Mouse (Mus musculus) cortical plate, adult 2 months (tissue): Measurements from ENCODE around the gene Sox6.

Source experiments
- CTCF ChIP-seq: fragments of 200-500 bp; IDR thresholded peaks from 2 replicates; pipeline ENCODE4 v1.5.1; 2011; ENCODE audit warnings: mild to moderate bottlenecking, control low read depth, low read length; ENCODE audit not compliant: insufficient read depth; ENCODE audit errors: extremely low read depth
- POLR2A ChIP-seq: fragments of 200-500 bp; IDR thresholded peaks from 2 replicates; pipeline ENCODE4 v1.6.1; 2011; ENCODE audit warnings: mild to moderate bottlenecking, low read length, control low read depth; ENCODE audit not compliant: insufficient read depth; ENCODE audit errors: extremely low read depth

DNA sequence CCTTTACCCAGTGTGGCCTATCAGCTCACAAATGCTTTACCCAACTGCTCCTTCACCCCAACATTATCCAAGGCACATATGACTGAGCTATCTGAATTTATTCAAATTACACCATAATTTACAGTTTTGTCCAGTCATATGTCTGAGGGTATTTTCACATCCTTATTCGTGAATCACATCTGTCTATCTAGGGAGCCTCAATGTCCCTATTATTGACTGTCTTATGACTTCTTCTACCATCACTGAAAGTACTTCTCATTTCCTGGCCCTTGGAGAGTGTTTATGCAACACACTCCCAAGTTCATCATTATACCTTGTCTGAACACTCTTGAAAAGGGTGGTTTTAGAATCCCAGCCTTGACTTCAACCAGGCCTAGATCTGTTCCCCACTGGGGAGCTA, 128.3 kb downstream of the Sox6 start:
- TF ChIP-seq CTCF (no peak), POLR2A (no peak)
